In the genomic region with DNA sequence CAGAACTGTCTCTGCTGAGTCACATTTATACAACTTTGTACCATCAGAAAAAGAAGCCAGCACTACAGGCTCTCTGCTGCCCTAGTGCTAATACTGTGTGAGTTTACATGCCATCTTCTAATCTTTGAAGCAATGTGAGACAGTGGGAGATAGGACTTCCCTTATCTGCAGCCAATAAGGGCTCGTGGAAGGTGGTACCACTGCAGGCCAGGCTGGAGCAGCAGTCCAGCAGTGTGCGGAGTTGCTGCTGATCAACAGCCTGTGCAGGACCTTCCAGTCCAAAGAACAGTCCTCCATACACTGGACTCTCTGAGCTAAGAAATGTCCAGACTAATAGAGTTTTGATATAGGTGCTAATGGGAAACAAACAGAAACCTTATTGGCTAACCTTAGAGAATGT, we compare ENCODE assay signal across 29 mouse cellular contexts. TPM values are rescaled to one million over a fixed set of nuclear protein-coding genes. Genes with fewer than 3 reads are reported as not detected.
DNase-seq lines count a peak whose midpoint lies in the region; ATAC-seq lines count a peak whose summit lies in the region.
"Had no signal": no experiment of that assay in that cellular context is flagged by ENCODE, and none has a peak within 500 bp of the region (broad histone marks: within the 10 kb centered on the region; RNA-seq: fewer than 3 reads in every experiment).

No protein-coding gene starts in this region.

- H3K27me3 ChIP-seq in liver, embryonic 13.5 days, result no peaks in the 10 kb centered on the region
- no peaks in the 10 kb centered on the region for H3K27me3 ChIP-seq in neural tube, embryonic 11.5 days (ENCODE audit: control insufficient read depth, insufficient read depth, low read length)
- no peaks in the 10 kb centered on the region for H3K27me3 ChIP-seq in neural tube, embryonic 15.5 days (replicated peaks)
- H3K27me3 ChIP-seq: embryonic facial prominence, embryonic 12.5 days; limb, embryonic 13.5 days; megakaryocyte, embryonic 14.5 days; Patski had no signal

- no peak overlapping the region for H3K27ac ChIP-seq in liver, embryonic 13.5 days
- no peak overlapping the region for H3K27ac ChIP-seq in neural tube, embryonic 11.5 days (ENCODE audit: low read depth, low read length)
- H3K27ac ChIP-seq in neural tube, embryonic 15.5 days (replicated peaks), result no peak overlapping the region
- H3K27ac ChIP-seq: embryonic facial prominence, embryonic 12.5 days; hindbrain, embryonic 10.5 days; limb, embryonic 13.5 days had no signal

- H3K36me3 ChIP-seq in liver, embryonic 13.5 days, result no peaks in the 10 kb centered on the region
- H3K36me3 ChIP-seq in neural tube, embryonic 11.5 days (ENCODE audit: control insufficient read depth, insufficient read depth, low read length), result no peaks in the 10 kb centered on the region
- H3K36me3 ChIP-seq in neural tube, embryonic 15.5 days, result no peaks in the 10 kb centered on the region
- H3K36me3 ChIP-seq: hindbrain, embryonic 10.5 days had no signal

- H3K9ac ChIP-seq in liver, embryonic 13.5 days, result no peak overlapping the region
- H3K9ac ChIP-seq in neural tube, embryonic 11.5 days (ENCODE audit: low read length), result no peak overlapping the region
- H3K9ac ChIP-seq in neural tube, embryonic 15.5 days (replicated peaks), result no peak overlapping the region
- H3K9ac ChIP-seq: embryonic facial prominence, embryonic 12.5 days; limb, embryonic 13.5 days had no signal

- no peaks in the 10 kb centered on the region for H3K4me1 ChIP-seq in liver, embryonic 13.5 days (replicated peaks)
- H3K4me1 ChIP-seq in neural tube, embryonic 11.5 days (ENCODE audit: control insufficient read depth, insufficient read depth, low read length), result no peaks in the 10 kb centered on the region
- no peaks in the 10 kb centered on the region for H3K4me1 ChIP-seq in neural tube, embryonic 15.5 days
- H3K4me1 ChIP-seq: embryonic facial prominence, embryonic 12.5 days; limb, embryonic 13.5 days; megakaryocyte, embryonic 14.5 days had no signal

- peak; percentile 39 for DNase-seq in heart, adult 11 months
- no peak for DNase-seq in heart, adult 18-20 months
- DNase-seq in liver, embryonic 13.5 days, result no peak
- no peak for DNase-seq in liver
- peak; percentile 2 for DNase-seq in neural tube, embryonic 11.5 days (ENCODE audit: low spot score)
- DNase-seq in yolk sac, embryonic 10.5 days (ENCODE audit: low spot score), result peak; percentile 66
- DNase-seq in kidney, postnatal 14 days, result no peak
- DNase-seq: adrenal gland, postnatal 10 days; cerebellum, adult 11-12 months; cerebellum, adult 9-11 months; embryo, embryonic 11 days; gastrocnemius, postnatal 14 days; heart, postnatal 14 days; kidney, adult 2 months; kidney, postnatal 4 days; lung, adult 18-20 months; lung, postnatal 4 days; retina, postnatal 1 day; right cerebral cortex, postnatal 14 days; thymus, adult 2 months; thymus, postnatal 36 days had no signal

- WGBS in liver, embryonic 13.5 days (ENCODE audit: insufficient replicate concordance), result 48% methylated on average over 2 of the region's 2 CpGs
- 90% methylated on average over 2 of the region's 2 CpGs for WGBS in neural tube, embryonic 11.5 days
- 93% methylated on average over 2 of the region's 2 CpGs for WGBS in neural tube, embryonic 15.5 days

- no peaks in the 10 kb centered on the region for H3K9me3 ChIP-seq in liver, embryonic 13.5 days (replicated peaks)
- no peaks in the 10 kb centered on the region for H3K9me3 ChIP-seq in neural tube, embryonic 11.5 days (ENCODE audit: control insufficient read depth, low read length)
- H3K9me3 ChIP-seq in neural tube, embryonic 15.5 days (replicated peaks), result no peaks in the 10 kb centered on the region
- H3K9me3 ChIP-seq: embryonic facial prominence, embryonic 12.5 days; hindbrain, embryonic 10.5 days; limb, embryonic 13.5 days; megakaryocyte, embryonic 14.5 days had no signal

- H3K4me3 ChIP-seq in liver, embryonic 13.5 days (replicated peaks), result no peak overlapping the region
- no peak overlapping the region for H3K4me3 ChIP-seq in neural tube, embryonic 11.5 days (ENCODE audit: low read depth, low read length)
- no peak overlapping the region for H3K4me3 ChIP-seq in neural tube, embryonic 15.5 days (replicated peaks)
- H3K4me3 ChIP-seq: embryonic facial prominence, embryonic 12.5 days; hindbrain, embryonic 10.5 days; limb, embryonic 13.5 days; megakaryocyte, embryonic 14.5 days had no signal

- no peak overlapping the region for H3K4me2 ChIP-seq in liver, embryonic 13.5 days
- H3K4me2 ChIP-seq in neural tube, embryonic 11.5 days (ENCODE audit: low read depth), result no peak overlapping the region
- no peak overlapping the region for H3K4me2 ChIP-seq in neural tube, embryonic 15.5 days
- H3K4me2 ChIP-seq: embryonic facial prominence, embryonic 12.5 days; limb, embryonic 13.5 days had no signal

- peak; percentile 65; the same call in 1 of the 2 replicates for ATAC-seq in liver, embryonic 13.5 days (ENCODE audit: low read depth)
- no peak for ATAC-seq in neural tube, embryonic 11.5 days (ENCODE audit: insufficient read depth, low FRiP score, low TSS enrichment)
- ATAC-seq in neural tube, embryonic 15.5 days (ENCODE audit: low FRiP score), result no peak
- ATAC-seq: lung, postnatal 0 days; Patski had no signal

RNA-seq across cellular contexts. Expression of a gene that starts 59.2 kb away (rescaled TPM):
- 1 to 10 TPM; 7.1 to 7.3 TPM for total RNA-seq in heart, adult 18-20 months (2021)
- 10.3 and 11.9 TPM in 2 replicates for polyA plus RNA-seq in liver, embryonic 13.5 days (2015; fragmentation: Nextera tagmentation; extraction: Ambion mirVana)
- polyA plus RNA-seq in neural tube, embryonic 11.5 days (2014; fragmentation: Nextera tagmentation; extraction: Ambion mirVana), result 32.3 and 36.5 TPM in 2 replicates
- 78.3 and 78.7 TPM in 2 replicates for polyA plus RNA-seq in neural tube, embryonic 15.5 days (2015; fragmentation: Nextera tagmentation; extraction: Ambion mirVana)
- total RNA-seq: MEL had no signal

Comparison
In these comparisons a context has a peak if more than half of its experiments do, and no peak if none do; other contexts are left out.
1. DNase-seq: peak in heart, adult 11 months (single experiment), neural tube, embryonic 11.5 days (single experiment) and yolk sac, embryonic 10.5 days (single experiment); none in heart, adult 18-20 months (0 of 2), liver, embryonic 13.5 days (single experiment), liver (single experiment) and kidney, postnatal 14 days (single experiment).